Mouse (Mus musculus) CH12.LX (cell line): ENCODE data around the gene Jph3. TPM values are rescaled to one million over a fixed set of nuclear protein-coding genes. Genes with fewer than 3 reads are reported as not detected.

Source experiments
- DNase-seq: peaks from one replicate; pipeline ENCODE4 v3.0.0-alpha.2; 2013; ENCODE audit errors: extremely low read depth
- H3K27ac ChIP-seq: 2 replicates; pipeline ENCODE4 v1.5.1; 2012; ENCODE audit warnings: low read depth, mild to moderate bottlenecking, control low read depth, moderate library complexity; ENCODE audit not compliant: insufficient read depth
- H3K27me3 ChIP-seq: replicated peaks from 2 replicates; pipeline ENCODE3; 2012; ENCODE audit warnings: inconsistent platforms
- H3K36me3 ChIP-seq, 2 experiments: replicated peaks in 1 of 2; 2 replicates each; pipeline versions ENCODE3 to v1.6.1; 2012; ENCODE audit warnings: inconsistent platforms in 1 of 2, low read length in 1 of 2, mild to moderate bottlenecking in 1 of 2, mixed read lengths in 1 of 2, moderate library complexity in 1 of 2; ENCODE audit not compliant: control insufficient read depth in 1 of 2, insufficient read depth in 1 of 2
- H3K4me1 ChIP-seq, 2 experiments: 2 replicates each; pipeline ENCODE4 v1.6.1; 2012; ENCODE audit warnings: inconsistent platforms in 1 of 2, moderate library complexity in 1 of 2; ENCODE audit not compliant: insufficient read depth in 2 of 2, control insufficient read depth in 1 of 2
- H3K4me2 ChIP-seq: 2 replicates; pipeline ENCODE4 v1.6.1; 2012; ENCODE audit warnings: low read depth, mild to moderate bottlenecking, control low read depth; ENCODE audit not compliant: poor library complexity, insufficient read depth, severe bottlenecking
- H3K4me3 ChIP-seq, 3 experiments: fragments of 150-350 bp in 1 of 3; sonication (generic) in 1 of 3; replicated peaks in 1 of 3; 2 replicates each; pipeline versions ENCODE3 to v1.5.1; 2011 to 2012; ENCODE audit warnings: low read depth in 2 of 3, low read length in 2 of 3, mild to moderate bottlenecking in 2 of 3, moderate library complexity in 2 of 3, control low read depth in 1 of 3, improper control_type of control experiment in 1 of 3, inconsistent platforms in 1 of 3, mixed read lengths in 1 of 3; ENCODE audit not compliant: poor library complexity in 1 of 3
- H3K79me2 ChIP-seq: replicated peaks from 2 replicates; pipeline ENCODE4 v1.6.1; 2012; ENCODE audit warnings: mild to moderate bottlenecking, moderate library complexity; ENCODE audit not compliant: control insufficient read depth, poor library complexity, insufficient read depth, severe bottlenecking; ENCODE audit errors: extremely low read depth
- H3K9ac ChIP-seq: 2 replicates; pipeline ENCODE4 v1.6.1; 2012; ENCODE audit warnings: low read depth, mild to moderate bottlenecking, control low read depth, moderate library complexity; ENCODE audit not compliant: insufficient read depth
- H3K9me3 ChIP-seq: replicated peaks from 2 replicates; pipeline ENCODE3; 2012; ENCODE audit warnings: low read length, inconsistent platforms, mixed read lengths
- CHD1 ChIP-seq: IDR thresholded peaks from 2 replicates; pipeline ENCODE4 v1.6.1; 2012; ENCODE audit warnings: low read depth, low read length, improper control_type of control experiment, inconsistent platforms
- CHD2 ChIP-seq: IDR thresholded peaks from 2 replicates; pipeline ENCODE4 v1.6.1; 2011; ENCODE audit warnings: low read length, improper control_type of control experiment
- CTCF ChIP-seq, 2 experiments: IDR thresholded peaks in 1 of 2; conservative IDR thresholded peaks in 1 of 2; 2 replicates each; pipeline ENCODE4 v1.5.1; 2011 to 2012; ENCODE audit warnings: low read depth in 2 of 2, low read length in 2 of 2, improper control_type of control experiment in 1 of 2, inconsistent platforms in 1 of 2, mild to moderate bottlenecking in 1 of 2, moderate library complexity in 1 of 2
- ELF1 ChIP-seq: IDR thresholded peaks from 2 replicates; pipeline ENCODE4 v1.6.1; 2014; ENCODE audit warnings: low read depth, mild to moderate bottlenecking, inconsistent platforms, low read length, improper control_type of control experiment
- HCFC1 ChIP-seq: IDR thresholded peaks from 2 replicates; pipeline ENCODE4 v1.6.1; 2012; ENCODE audit warnings: low read depth, mild to moderate bottlenecking, inconsistent platforms, low read length, improper control_type of control experiment
- JUND ChIP-seq: conservative IDR thresholded peaks from 2 replicates; pipeline ENCODE4 v1.6.1; 2011; ENCODE audit warnings: low read depth, low read length, improper control_type of control experiment
- KAT2A ChIP-seq: IDR thresholded peaks from 2 replicates; pipeline ENCODE4 v1.6.1; 2012; ENCODE audit warnings: low read length, improper control_type of control experiment, inconsistent platforms; ENCODE audit not compliant: insufficient replicate concordance
- MAFK ChIP-seq: IDR thresholded peaks from 2 replicates; pipeline ENCODE4 v1.6.1; 2011; ENCODE audit warnings: low read length, improper control_type of control experiment; ENCODE audit not compliant: insufficient replicate concordance
- MXI1 ChIP-seq: IDR thresholded peaks from 2 replicates; pipeline ENCODE4 v1.6.1; 2011; ENCODE audit warnings: mild to moderate bottlenecking, low read depth, low read length, improper control_type of control experiment
- MYC ChIP-seq: IDR thresholded peaks from 2 replicates; pipeline ENCODE4 v1.6.1; 2011; ENCODE audit warnings: low read depth, mild to moderate bottlenecking, improper control_type of control experiment, low read length
- NRF1 ChIP-seq: IDR thresholded peaks from 2 replicates; pipeline ENCODE4 v1.6.1; 2014; ENCODE audit warnings: low read depth, mild to moderate bottlenecking, inconsistent platforms, low read length, improper control_type of control experiment, moderate library complexity
- PAX5 ChIP-seq: IDR thresholded peaks from 2 replicates; pipeline ENCODE4 v1.6.1; 2012; ENCODE audit warnings: low read length, inconsistent platforms, mixed read lengths
- POLR2A ChIP-seq: IDR thresholded peaks from 2 replicates; pipeline ENCODE4 v1.6.1; 2011; ENCODE audit warnings: low read depth, mild to moderate bottlenecking, improper control_type of control experiment, low read length
- SIN3A ChIP-seq: IDR thresholded peaks from 2 replicates; pipeline ENCODE4 v1.6.1; 2012; ENCODE audit warnings: low read length, improper control_type of control experiment, inconsistent platforms
- SMC3 ChIP-seq: IDR thresholded peaks from 2 replicates; pipeline ENCODE4 v1.6.1; 2011; ENCODE audit warnings: low read depth, low read length, improper control_type of control experiment
- TBP ChIP-seq: conservative IDR thresholded peaks from 2 replicates; pipeline ENCODE4 v1.6.1; 2011; ENCODE audit warnings: low read depth, low read length, improper control_type of control experiment
- TCF12 ChIP-seq: IDR thresholded peaks from 2 replicates; pipeline ENCODE4 v1.6.1; 2014; ENCODE audit warnings: low read depth, mild to moderate bottlenecking, inconsistent platforms, low read length, improper control_type of control experiment
- UBTF ChIP-seq: IDR thresholded peaks from 2 replicates; pipeline ENCODE4 v1.6.1; 2012; ENCODE audit warnings: low read depth, mild to moderate bottlenecking, inconsistent platforms, low read length, improper control_type of control experiment, moderate library complexity
- USF1 ChIP-seq: IDR thresholded peaks from 2 replicates; pipeline ENCODE4 v1.6.1; 2014; ENCODE audit warnings: low read depth, mild to moderate bottlenecking, inconsistent platforms, low read length, improper control_type of control experiment
- ZC3H11A ChIP-seq: IDR thresholded peaks from 2 replicates; pipeline ENCODE4 v1.6.1; 2012; ENCODE audit warnings: low read depth, mild to moderate bottlenecking, inconsistent platforms, low read length, improper control_type of control experiment
- ZMIZ1 ChIP-seq: IDR thresholded peaks from 2 replicates; pipeline ENCODE4 v1.6.1; 2012; ENCODE audit warnings: low read depth, mild to moderate bottlenecking, inconsistent platforms, low read length, improper control_type of control experiment
- dilution Hi-C: fragments of 300-500 bp; cut with MboI; formaldehyde crosslinking; loops from 2 replicates; pipeline ENCODE4 v1.14.3; 2020; ENCODE audit warnings: low sequenced_read_pairs; ENCODE audit not compliant: extremely low pct_unique_long_range_greater_than_20kb, extremely low pct_ligation_motif_present
- in situ Hi-C: fragments of 300-500 bp; cut with MboI; formaldehyde crosslinking; loops from 3 replicates; pipeline ENCODE4 v1.14.3; 2019; ENCODE audit warnings: low sequenced_read_pairs, low pct_ligation_motif_present, low pct_unique_long_range_greater_than_20kb, mixed read lengths
- polyA plus RNA-seq: library from polyadenylated mRNA; unstranded; fragments of >175 nt; gene quantifications from 2 replicates; pipeline ENCODE4 v1.2.1, GENCODE M21; 2012; ENCODE audit warnings: low read depth; ENCODE audit not compliant: insufficient read length
- total RNA-seq, 2 experiments: library from RNA; depleted of rRNA; stranded (reverse); fragments of 300-350 nt in 1 of 2; fragments of >200 nt in 1 of 2; gene quantifications; 2 replicates each; pipeline ENCODE4 v1.2.3; 2012 to 2014

The Jph3 gene
- total and polyA plus RNA-seq, 3 experiments: 0.21 TPM; not detected in 1

DNA sequence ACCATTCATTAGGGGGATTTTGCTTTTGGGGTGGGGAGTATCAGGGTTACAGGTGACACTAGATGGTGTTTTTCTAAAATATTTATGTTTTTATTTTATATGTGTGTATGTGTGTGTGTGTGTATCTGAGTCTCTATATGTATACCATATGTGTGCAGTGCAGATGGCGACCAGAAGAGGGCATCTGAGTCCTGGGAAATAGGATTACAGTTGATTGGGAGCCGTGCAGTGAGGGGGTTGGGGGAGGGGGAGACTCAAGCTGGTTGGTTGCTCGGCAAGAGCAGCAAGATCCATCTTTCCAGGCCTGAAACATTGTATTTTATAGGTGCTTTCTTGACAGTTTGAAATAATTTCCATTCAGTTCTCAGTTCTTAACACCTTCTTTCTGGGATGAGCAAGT is 2.3 kb upstream of the Jph3 start (continued):
- TF ChIP-seq JUND: no peak

- Histone ChIP-seq H3K4me1 (no peaks in the 10 kb centered on the region), H3K36me3 (no peaks in the 10 kb centered on the region), H3K27me3 (peaks cover 66% of the 10 kb centered on the region), H3K9ac (no peak overlapping the region), H3K79me2 (no peaks in the 10 kb centered on the region), H3K27ac (no peak overlapping the region), H3K4me3 (no peak overlapping the region), H3K4me2 (no peak overlapping the region), H3K9me3 (peaks cover 23% of the 10 kb centered on the region)
- in situ Hi-C loops (no loop called here), dilution Hi-C loops (no loop called here)
- no peak for TF ChIP-seq TCF12
- TF ChIP-seq USF1: no peak
- no peak for DNase-seq
Observed at GRCm38 (mm10) chr8:121729754-121730153, 331 bp downstream of the Jph3 start.

GRCm38 (mm10) chr8:121730170-121730569 is 747 bp downstream of the Jph3 start:
- peaks cover 64% of the 10 kb centered on the region for H3K27me3 ChIP-seq
- in situ Hi-C loops: no loop called here
- H3K36me3 ChIP-seq: no peaks in the 10 kb centered on the region
- DNase-seq: no peak
- dilution Hi-C loops: no loop called here
- peaks cover 23% of the 10 kb centered on the region for H3K9me3 ChIP-seq
- no peak for TF ChIP-seq SMC3
- TF ChIP-seq TBP: no peak
- TF ChIP-seq USF1: no peak
- no peak for TF ChIP-seq KAT2A
- no peak for TF ChIP-seq CTCF (conservative IDR thresholded peaks at IDR 0.05 in 1 of 2, IDR thresholded peaks at IDR 0.05 in 1 of 2; ENCODE audit: low read depth in 2 of 2, low read length in 2 of 2)
- TF ChIP-seq PAX5: no peak
- TF ChIP-seq HCFC1: no peak
- TF ChIP-seq NRF1: no peak
- no peak for TF ChIP-seq SIN3A
- no peak for TF ChIP-seq ELF1
- no peak for TF ChIP-seq MYC
- TF ChIP-seq MAFK: no peak
- no peak for TF ChIP-seq MXI1
- no peak for TF ChIP-seq POLR2A
- no peak for TF ChIP-seq ZC3H11A
- no peak for TF ChIP-seq UBTF
- TF ChIP-seq CHD2: no peak
- no peak for TF ChIP-seq CHD1
- no peak for TF ChIP-seq JUND
- no peak for TF ChIP-seq ZMIZ1
- no peak overlapping the region for H3K4me3 ChIP-seq
- no peaks in the 10 kb centered on the region for H3K79me2 ChIP-seq
- no peak overlapping the region for H3K9ac ChIP-seq
- no peak overlapping the region for H3K27ac ChIP-seq
- H3K4me1 ChIP-seq: no peaks in the 10 kb centered on the region
- H3K4me2 ChIP-seq: no peak overlapping the region
